Mouse (Mus musculus) left cerebral cortex, postnatal 4 days (tissue): ENCODE data around the gene Cachd1. TPM values are rescaled to one million over a fixed set of nuclear protein-coding genes. Genes with fewer than 3 reads are reported as not detected.

Experiments used
- DNase-seq: peaks from one replicate; pipeline ENCODE4 v3.0.0-alpha.2; 2022
- intact Hi-C: fragments of 180-260 bp; cut with DNase I; formaldehyde crosslinking; loops from one replicate; pipeline ENCODE4 v1.15.1; 2025
- total RNA-seq, 2 experiments: library from RNA; stranded (reverse); gene quantifications; 2 replicates each; pipeline ENCODE4 v1.2.3; 2021

Gene Cachd1
- total RNA-seq, 2 experiments from 2014 or later = 23.2 to 25.9 TPM

DNA sequence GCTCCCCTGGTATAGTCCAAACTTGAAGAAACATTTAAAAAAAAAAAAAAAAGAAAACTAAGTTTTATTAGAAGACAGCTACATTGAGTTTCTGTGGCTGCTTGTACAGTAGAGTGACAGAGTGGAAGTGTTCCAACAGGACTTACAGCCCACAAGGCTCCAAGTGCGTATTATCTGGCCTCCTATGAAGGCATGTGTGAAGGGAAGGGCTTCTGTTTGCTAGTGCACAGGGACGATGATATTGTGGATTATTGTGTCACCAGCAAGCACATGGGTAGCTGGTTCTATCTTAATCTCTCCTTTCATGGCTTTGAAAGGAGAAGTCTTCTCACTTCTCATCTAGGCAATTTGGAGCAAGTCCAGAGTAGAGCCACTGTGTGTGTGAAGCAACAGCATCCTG, 138.6 kb downstream of the Cachd1 start:
- intact Hi-C loops = no loop called here
- DNase-seq = no peak

DNA sequence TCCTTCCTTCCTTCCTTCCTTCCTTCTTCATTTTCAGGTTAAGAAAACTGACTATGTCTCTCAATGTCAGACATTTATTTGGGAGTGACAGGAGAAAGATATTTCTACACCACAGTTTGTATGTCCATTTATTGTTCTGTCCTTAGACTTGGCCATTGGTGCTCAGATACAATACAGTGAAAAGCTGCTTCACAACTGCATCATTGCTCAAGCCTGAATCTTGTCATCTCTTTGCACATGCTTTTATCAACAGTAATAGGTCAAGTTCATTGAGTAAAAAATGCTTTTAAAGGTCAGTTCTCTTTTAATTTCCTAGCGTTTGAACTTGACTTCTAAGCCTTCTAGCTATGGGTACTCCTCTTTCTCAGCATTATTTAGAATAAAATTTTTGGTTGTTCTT, 141.0 kb downstream of the Cachd1 start:
- intact Hi-C loops = no loop called here
- DNase-seq = no peak

DNA sequence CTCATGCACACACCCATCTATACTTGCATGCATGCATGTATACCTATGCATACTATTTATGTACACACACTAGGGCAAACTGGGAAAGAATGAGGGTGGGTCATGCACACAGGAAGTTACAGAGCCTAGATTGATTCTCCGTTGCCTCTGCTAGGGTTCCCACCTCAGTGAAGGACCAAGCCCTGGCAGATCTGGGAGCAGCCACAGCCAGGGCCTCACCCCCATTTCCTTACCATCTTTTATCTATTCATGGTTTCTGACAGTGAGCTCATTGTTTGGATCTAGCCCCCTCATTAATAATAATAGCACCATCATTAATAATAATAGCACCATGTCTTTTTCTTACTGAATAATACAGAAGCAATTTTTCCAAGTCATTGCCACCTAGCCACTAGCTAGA, 143.9 kb downstream of the Cachd1 start:
- intact Hi-C loops = no loop called here
- no peak for DNase-seq

DNA sequence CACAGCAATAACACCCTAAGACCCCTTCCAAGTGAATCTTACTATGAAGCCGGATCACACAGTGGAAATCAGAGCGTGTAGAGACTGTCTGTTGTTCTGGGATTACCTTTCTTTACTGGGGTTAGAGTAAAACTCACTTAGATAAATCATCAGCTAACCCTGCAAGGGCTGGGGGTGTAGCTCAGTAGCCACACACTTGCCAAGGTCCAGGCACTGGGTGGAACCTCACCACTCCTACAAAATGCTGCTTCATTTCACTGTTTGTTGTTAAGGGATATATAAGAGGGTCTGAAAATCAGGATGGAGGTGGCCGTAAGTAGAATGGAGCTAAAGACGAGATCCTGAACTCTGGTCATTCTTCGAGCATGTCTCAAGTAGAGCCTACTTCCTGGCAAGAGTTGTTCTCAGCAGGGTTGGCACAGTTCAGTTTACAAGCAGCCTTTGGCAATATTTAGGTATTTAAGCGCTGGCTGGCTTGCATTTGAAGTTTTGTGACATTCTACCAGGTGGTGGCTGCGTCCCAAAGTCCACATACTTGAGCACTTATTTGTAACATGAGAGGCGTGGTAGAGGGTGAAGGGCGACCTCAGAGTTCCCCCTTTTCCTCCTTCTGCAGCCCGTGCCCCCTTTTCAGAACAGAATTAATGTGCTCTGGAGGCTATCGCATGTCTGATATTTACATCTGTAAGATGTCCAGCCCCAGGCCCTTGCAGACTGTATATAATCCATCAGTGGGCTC, 146.5 kb downstream of the Cachd1 start:
- DNase-seq = no peak
- intact Hi-C loops = no loop called here

DNA sequence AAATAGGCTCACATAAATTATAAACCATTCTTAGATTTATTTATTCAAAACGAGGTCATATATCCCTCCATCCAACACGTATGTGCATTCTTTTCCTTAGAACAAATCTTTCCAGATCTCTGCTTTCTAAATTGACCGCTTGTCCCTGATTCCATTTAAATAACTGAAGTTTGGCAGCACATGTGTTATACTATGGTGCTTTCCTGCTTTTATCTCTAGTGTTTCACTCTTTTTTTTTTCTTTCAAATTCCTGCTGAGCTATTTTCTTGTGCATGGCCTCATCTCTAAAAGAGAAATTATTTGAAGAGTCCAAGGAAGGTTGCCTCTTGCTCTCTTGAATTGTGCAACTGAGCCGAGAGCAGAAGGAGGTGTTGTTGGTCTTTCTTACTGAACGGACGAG, 147.1 kb downstream of the Cachd1 start:
- intact Hi-C loops = no loop called here
- no peak for DNase-seq

DNA sequence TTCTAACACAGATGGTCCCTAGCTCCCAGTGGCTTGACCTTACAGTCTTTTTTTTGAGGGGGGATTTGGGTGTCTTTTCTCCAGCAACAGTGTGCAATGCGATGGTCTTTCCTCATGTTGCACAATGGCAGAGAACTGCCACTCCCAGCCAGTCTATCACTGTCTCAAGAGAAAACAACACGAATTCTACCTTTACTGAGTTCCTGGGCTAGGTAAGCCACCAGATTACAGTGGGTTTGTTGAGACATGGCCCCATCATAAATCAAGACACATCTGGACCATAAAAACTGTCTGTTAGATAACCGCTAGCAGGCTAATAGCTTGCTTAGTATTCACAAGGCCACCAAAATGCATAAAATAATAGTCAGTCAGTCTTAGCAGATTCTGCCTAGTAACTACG, 147.8 kb downstream of the Cachd1 start:
- intact Hi-C loops = no loop called here

DNA sequence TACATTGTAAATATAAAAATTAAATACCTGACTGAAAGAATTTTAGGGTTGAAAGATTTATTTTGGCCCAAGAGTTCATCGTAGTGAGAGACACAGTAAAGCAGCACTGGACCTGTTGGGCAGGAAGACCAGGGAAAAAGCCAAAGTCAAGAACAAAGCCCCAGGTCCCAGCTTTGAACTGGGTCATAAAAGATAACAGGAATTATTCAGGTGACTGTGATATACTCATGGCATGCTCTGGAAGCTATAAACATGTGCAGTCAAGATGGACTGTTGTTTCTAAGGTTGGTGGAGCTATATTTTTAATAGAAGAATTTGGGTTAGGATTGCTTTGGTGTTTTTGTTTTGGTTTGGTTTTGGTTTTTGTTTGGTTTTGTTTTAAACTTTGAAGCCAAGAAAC, 148.7 kb downstream of the Cachd1 start:
- intact Hi-C loops = no loop called here

More for the DNA sequence above, 147.8 kb downstream of the Cachd1 start:
- DNase-seq = no peak

DNA sequence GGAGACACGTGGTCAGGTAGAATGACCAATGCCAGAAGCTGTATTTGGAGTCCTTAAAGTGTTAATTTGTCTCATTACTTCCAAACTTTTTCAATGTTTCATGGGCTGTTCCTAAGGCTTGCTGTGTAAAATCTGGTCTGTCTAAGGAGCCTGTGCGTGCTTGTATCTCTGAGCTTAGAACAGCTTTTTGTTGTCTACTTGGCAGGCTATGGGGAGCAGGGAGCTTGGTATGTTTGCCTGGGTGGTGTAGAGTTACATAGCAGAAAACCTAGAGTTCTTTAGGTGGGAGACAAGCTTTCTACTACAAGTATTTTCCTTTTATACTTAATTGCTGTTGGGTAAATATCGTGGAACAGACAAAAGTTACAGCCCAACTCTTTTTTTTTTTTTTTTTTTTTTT, 150.1 kb downstream of the Cachd1 start:
- DNase-seq = no peak
- intact Hi-C loops = no loop called here

More for the DNA sequence above, 148.7 kb downstream of the Cachd1 start:
- no peak for DNase-seq

DNA sequence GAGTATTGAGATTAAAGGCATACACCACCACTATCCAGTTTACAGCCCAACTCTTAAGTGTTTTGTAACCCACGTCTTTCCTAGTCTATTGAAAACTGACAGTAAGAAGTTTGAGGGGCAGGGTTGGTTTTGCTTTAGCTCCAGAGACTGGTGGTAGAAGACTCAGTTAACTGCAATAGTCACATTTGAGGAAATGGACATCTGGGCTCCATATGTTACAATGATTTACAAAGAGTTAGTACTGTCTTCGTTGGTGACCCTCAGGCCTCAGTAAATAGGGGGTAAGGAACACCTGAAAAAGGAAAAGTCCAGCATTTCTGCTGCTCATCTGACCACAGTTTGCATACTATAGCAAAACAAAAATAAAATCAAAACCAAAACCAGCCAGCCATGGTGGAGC, 150.6 kb downstream of the Cachd1 start:
- intact Hi-C loops = no loop called here

DNA sequence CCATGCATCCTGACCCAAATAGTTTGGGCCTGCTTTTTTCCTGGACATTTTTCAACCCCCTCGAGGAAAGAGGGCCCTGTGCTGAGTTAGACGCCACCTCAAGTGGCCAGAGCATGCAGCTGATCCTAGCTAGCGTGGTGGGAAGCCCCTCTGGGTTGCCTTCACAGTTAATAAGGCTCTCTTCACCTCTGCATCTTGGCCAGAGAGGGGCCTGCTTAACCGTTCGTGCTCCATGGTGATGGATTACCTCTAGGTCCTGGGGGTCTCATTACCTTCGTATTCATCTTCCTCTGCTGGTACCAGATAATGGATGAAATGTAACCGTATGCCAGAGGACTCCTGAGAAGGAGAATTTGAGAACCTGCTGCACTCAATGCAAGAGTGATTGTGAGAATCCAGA, 167.2 kb downstream of the Cachd1 start:
- no peak for DNase-seq
- intact Hi-C loops = no loop called here

More for the DNA sequence above, 150.6 kb downstream of the Cachd1 start:
- DNase-seq = no peak

DNA sequence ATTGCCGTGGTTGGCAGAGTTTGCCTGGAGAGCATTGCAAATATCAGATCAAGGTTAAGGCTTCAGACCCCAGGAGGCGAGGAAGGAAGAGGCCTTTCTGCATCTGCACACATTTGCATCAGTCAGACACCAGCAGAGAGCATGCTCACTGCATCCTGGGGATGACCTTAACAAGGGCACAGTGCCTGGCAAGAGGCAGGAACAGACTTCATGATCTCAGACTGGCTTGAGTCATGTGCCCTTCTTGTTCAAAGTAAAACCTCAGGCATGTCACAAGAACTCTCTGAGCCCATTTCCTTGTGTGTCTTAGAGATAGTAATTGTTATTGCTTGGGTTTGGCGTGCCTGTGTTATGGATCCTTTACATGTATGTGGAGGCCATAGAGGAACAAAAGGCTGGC, 167.8 kb downstream of the Cachd1 start:
- no peak for DNase-seq
- intact Hi-C loops = no loop called here

DNA sequence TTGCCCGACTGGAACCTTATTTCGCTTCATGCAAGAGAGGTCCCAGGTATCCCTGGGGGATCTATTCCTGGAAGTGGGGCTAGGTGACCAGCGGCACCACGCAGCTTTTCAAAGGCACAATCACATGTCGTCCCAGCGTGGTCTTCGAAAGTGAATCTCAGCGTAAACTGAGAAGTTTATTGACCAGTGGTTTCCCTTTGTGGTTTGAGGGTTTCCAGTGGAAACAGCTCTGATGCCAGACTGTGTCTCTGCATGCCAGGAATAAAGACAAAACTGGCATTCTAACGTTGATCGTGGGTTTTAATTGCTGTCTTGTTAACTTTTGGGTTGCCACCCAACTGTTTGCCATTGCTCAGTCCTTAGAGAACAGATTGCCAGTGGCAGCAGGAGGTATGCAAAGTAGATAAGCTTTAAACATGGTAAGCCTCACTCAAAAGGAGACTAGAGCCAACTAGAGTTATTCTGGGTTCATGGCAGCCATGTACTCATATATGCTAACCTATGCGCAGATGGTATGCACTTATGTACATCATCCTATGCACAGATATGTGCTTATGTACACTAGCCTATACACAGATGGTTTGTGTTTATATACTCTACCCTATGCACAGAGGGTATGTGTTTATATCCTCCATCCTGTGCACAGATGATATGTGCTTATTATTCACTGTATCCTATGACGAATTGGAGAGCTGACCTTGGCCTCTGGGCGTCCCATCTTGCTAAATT, 168.9 kb downstream of the Cachd1 start:
- no peak for DNase-seq

DNA sequence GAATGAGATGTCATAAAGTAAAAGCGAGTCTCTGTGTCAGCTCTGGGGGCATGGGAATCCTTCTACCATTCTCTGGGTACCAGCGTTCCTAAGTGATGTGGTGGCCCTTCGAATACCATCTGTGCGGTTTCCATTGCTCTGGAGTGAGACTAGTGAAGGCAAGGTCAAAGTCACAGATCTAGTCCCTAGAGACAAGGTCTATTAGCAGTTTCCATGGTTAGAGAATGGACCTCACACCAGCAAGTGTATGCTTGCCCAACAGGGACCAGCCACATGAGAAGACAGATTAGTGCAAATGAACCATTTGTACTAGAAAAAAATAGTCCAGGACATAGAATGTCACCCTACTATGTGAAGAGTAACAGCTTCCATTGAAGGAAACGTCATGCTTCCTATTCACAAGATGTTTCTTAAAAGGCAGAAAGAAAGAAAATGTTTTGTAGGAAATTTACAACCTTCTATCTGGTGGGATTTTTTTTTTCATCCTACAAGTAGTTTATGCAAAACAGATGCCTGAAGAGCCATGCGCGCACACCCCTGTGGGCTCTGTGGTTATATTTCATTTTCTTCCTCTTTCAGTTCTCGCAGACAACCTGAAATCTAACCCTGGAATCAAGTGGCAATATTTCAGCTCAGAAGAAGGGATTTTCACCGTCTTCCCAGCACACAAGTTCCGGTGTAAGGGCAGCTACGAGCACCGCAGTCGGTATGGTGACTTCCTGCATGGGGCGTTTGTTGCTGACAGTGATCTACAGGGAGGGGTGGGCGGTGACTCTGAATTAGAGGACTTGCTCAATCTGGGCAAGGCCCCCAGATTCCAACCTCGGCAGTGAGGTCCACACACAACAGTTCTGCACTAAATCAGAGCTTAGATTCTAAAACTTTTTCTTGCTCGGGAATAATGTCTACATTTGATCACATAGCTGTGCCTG, 172.3 kb downstream of the Cachd1 start:
- intact Hi-C loops = no loop called here
- no peak for DNase-seq

More for the DNA sequence above, 168.9 kb downstream of the Cachd1 start:
- intact Hi-C loops = no loop called here

DNA sequence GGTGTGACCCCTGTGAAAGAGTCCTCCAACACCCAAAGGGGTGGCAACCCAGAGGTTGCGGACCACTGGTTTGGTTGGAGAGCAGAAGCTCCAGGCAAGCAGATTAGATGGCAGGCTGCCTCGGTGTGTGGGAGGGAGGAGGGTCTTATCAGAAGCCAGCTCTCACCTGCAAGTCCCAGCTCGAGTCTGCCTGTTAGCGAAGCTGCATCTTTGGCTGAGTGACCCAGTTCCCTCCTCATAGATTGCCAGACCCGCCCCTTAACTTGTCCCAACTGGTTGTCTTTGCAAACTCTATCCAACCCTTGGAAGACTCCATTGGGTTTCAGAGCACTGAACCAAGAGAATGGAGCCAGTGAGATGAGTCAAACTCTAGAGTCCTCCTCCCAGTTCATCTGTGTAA, 173.8 kb downstream of the Cachd1 start:
- DNase-seq = no peak
- intact Hi-C loops = no loop called here

DNA sequence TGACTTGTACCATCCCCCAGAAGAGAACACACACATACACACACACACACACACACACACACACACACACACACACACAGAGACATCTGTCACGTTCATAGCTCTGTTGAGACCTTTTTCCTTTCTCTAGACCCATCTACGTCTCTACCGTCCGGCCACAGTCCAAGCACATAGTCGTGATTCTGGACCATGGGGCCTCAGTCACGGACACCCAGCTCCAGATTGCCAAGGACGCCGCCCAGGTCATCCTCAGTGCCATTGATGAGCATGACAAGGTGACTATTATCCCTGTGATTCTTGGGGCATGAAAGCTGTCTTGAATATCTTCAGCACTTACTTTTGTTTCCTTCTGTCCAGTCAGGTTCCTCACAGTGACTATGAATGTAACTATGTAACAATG, 175.4 kb downstream of the Cachd1 start:
- intact Hi-C loops = no loop called here
- no peak for DNase-seq

DNA sequence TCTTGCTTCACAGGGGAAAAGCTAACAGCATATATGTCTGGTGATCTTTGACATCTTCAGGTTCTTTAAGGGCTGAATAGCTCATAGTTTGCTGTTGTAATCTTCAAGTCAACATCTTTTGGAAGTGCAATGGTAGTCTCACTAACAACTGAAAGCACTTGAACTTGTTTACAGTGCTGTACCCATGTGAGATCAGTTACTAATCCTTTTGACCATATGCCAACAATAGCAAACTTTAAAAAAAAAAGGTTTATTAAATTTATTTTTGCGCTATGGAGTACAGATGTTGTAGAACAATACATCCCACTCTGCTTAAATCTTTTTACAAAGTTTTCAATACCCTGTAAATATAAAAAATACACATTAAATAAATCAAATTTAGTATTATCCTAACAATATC, 186.9 kb downstream of the Cachd1 start:
- DNase-seq = no peak
- intact Hi-C loops = no loop called here

DNA sequence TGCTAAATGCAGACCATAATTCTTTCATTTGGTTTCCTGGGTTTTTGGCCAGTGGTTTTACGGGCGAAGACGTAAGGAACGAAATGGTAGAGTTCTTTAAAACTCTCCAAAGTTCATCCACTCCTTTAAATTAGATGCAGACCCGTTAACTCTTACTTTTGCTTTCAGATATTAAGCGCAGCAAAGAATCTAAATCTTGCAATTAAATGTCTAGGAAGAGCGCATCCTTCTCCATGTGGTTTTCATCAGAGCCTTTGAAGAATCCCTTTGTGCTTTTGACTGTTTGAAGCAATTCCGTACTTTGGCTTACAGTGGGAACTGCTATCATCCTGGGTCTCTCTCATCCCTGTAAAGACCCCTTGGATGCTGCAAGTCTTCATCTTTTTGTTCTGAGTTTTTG, 187.3 kb downstream of the Cachd1 start:
- intact Hi-C loops = no loop called here
- no peak for DNase-seq

DNA sequence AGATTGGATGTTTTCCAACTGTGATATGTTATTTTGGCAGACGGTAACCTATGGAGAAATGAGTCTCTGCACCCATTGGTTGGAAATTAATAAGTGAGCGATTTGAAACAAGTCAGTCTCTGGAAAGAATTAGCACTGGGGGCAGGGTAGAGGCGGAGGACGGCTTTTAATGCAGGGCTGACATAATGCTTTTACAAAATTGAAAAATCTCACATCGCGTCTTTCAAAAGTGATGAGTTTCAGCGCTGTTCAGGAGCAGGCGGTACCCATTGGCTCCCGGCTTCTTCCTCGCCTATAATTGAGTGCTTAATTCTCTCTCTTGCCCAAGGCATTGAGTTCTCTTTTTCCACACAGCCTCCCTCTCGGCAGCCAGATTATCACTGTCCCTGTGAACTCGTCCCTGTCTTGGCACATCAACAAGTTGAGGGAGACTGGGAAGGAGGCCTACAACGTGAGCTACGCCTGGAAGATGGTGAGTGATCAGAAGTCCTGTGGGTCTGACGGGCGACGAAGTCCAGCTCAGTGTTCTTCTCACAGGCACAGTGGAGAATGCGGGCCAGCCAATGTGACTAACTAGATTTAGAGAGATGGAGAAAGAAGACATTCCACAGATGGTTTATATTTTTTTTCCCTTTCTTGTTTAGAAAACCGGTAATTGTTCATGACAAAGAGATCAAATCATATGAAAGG, 191.4 kb downstream of the Cachd1 start:
- DNase-seq = no peak
- intact Hi-C loops = no loop called here

DNA sequence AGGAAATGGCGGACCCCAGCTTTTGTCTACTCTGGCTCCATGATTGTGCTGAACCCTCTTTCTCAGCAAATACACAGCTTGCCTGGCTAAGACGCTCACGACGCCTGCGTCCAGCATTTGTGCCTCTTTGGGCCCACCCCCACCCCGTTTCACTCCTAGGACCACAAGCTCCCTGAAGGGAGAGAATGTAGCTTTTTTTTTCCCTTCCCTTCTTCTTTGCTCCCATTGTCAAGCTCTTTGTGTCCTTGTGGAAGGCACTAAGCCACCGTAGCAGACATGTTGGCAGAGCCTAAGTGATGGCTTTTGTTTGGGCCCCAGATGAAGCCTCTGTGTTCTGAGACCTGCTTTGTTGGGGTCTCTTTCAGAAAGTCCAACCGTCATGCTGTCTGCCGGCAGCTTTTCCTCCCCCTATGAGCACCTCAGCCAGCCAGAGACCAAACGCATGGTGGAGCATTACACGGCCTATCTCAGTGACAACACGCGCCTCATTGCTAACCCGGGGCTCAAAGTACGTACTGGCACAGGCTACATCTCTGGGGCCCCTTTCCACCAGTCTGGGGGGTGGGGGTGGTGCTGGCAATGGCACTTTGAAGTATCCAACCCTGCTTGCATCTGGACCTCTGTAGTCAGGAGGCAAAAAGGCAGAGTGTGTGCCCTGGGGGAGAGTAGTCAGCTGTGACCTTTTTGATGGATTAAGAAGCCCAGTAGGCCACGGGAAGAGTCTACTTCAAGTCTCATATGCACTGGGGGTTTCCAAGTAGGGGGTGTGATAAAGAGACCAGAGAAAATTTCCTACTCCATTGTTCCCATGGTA, 197.4 kb downstream of the Cachd1 start:
- intact Hi-C loops = no loop called here

More for the DNA sequence above, 197.4 kb downstream of the Cachd1 start:
- peak; percentile 66 for DNase-seq
